Mouse (Mus musculus): ENCODE measurements around the gene Specc1.

- no peak for TF ChIP-seq POLR2A (IDR thresholded peaks at IDR 0.05; ENCODE audit: insufficient read length, low read depth)
- TF ChIP-seq MAX (IDR thresholded peaks at IDR 0.05; ENCODE audit: low read depth) = no peak
- TF ChIP-seq CEBPB (IDR thresholded peaks at IDR 0.05; ENCODE audit: insufficient read depth, poor library complexity, severe bottlenecking) = no peak
Measured at GRCm38 (mm10) chr11:62268381-62268780, 311.8 kb downstream of the Specc1 start.

Data from myocyte (in vitro differentiated cells).